Mouse (Mus musculus) lung, postnatal 36 days (tissue): ENCODE results near the gene Fbh1.

ENCODE experiments used
- DNase-seq: peaks from one replicate; pipeline ENCODE4 v3.0.0; 2022; ENCODE audit warnings: mixed read lengths

Gene Fbh1

GRCm38 (mm10) chr2:11714535-11714934 is 62.8 kb downstream of the Fbh1 start:
- DNase-seq, result no peak

- no peak for DNase-seq
Observed at GRCm38 (mm10) chr2:11713021-11713420, 64.4 kb downstream of the Fbh1 start.

GRCm38 (mm10) chr2:11712483-11712990 is 64.8 kb downstream of the Fbh1 start:
- no peak for DNase-seq

- DNase-seq, result peak; percentile 65
Observed at GRCm38 (mm10) chr2:11710101-11710500, 67.3 kb downstream of the Fbh1 start.

GRCm38 (mm10) chr2:11708538-11708937 is 68.8 kb downstream of the Fbh1 start:
- DNase-seq, result peak; percentile 49

GRCm38 (mm10) chr2:11706746-11707065 is 70.7 kb downstream of the Fbh1 start:
- DNase-seq, result no peak

GRCm38 (mm10) chr2:11706030-11706745 is 71.2 kb downstream of the Fbh1 start:
- DNase-seq, result no peak

GRCm38 (mm10) chr2:11705201-11706025 is 72.0 kb downstream of the Fbh1 start, which contains the start of gene Il15ra:
TSS of gene Il15ra (plus strand) at chr2:11705290.
- peak; percentile 87 for DNase-seq

GRCm38 (mm10) chr2:11699905-11700304 is 77.5 kb downstream of the Fbh1 start:
- no peak for DNase-seq

GRCm38 (mm10) chr2:11698994-11699393 is 78.4 kb downstream of the Fbh1 start:
- DNase-seq, result no peak

GRCm38 (mm10) chr2:11695867-11696266 is 81.5 kb downstream of the Fbh1 start:
- DNase-seq, result no peak

- DNase-seq, result no peak
Observed at GRCm38 (mm10) chr2:11694104-11694503, 83.3 kb downstream of the Fbh1 start.

- no peak for DNase-seq
Observed at GRCm38 (mm10) chr2:11693352-11693751, 84.0 kb downstream of the Fbh1 start.
